Mouse (Mus musculus) cortical plate, adult 2 months (tissue): ENCODE measurements around the gene Chid1.

Source experiments
- CTCF ChIP-seq: fragments of 200-500 bp; IDR thresholded peaks from 2 replicates; pipeline ENCODE4 v1.5.1; 2011; ENCODE audit warnings: mild to moderate bottlenecking, control low read depth, low read length; ENCODE audit not compliant: insufficient read depth; ENCODE audit errors: extremely low read depth
- POLR2A ChIP-seq: fragments of 200-500 bp; IDR thresholded peaks from 2 replicates; pipeline ENCODE4 v1.6.1; 2011; ENCODE audit warnings: mild to moderate bottlenecking, low read length, control low read depth; ENCODE audit not compliant: insufficient read depth; ENCODE audit errors: extremely low read depth

GRCm38 (mm10) chr7:141562852-141563427 lies 23.3 kb upstream of the Chid1 start:
- no peak for TF ChIP-seq CTCF
- no peak for TF ChIP-seq POLR2A
